Mouse (Mus musculus) CD8-positive naive resting alpha-beta T cell, adult 2 months (primary cell): Measurements from ENCODE around the gene Spryd3.

ENCODE experiments used
- DNase-seq, 2 experiments: peaks; one replicate each; pipeline ENCODE4 v3.0.0; 2022; ENCODE audit warnings: low read depth in 2 of 2, low spot score in 2 of 2

The Spryd3 gene

DNA sequence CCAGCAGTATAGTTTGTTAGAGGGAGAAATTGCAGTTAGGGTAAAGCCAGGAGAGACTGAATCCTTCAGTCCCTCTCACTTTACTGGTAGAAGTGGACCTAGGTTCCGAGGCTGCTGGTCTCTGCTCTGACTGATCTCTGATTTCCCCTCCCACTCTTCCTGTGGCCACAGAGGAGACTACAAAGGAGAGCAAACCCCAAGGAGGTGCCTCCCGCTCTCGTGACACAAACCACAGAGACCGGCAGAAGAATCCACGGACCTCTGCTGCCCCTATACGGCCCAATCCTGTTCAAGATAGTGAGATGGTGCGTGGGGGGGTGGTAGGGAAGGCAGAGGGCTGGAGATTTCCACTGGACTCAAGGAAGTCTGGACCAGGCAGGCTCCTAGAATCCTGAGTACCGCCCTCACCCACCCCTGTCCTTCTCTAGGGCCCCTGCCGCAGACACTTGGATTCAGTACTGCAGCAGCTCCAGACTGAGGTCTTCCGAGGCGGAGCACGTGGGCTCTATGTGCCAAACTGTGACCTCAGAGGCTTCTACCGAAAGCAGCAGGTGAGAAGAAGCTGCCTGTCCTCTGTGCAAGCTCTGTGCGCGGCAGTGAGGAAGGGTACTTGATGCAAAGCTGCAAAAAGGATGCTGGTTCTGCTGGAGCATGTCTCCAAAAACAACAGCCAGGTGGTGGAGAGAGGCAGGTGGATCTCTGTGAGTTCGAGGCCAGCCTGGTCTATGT lies 11.8 kb upstream of the Spryd3 start:
- DNase-seq: no peak

DNA sequence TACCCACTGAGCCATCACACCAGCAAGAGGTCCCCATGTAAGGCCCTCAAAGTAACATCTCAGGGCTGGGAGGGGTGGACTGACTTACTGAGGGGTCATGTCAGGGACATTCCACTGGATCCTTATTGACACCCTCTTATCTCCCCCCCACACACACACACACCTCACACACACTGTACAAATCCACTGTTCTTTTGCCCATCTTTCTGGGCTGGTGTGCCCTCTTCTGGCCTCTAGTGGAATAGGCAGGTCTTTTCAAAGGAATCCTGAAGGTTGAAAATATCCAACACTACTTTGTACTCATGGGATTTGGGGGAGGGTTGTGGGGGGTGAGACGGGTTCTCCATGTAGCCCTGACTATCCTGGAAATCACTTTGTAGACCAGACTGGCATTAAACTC lies 10.8 kb upstream of the Spryd3 start:
- peak; percentile 30 to 39 for DNase-seq

DNA sequence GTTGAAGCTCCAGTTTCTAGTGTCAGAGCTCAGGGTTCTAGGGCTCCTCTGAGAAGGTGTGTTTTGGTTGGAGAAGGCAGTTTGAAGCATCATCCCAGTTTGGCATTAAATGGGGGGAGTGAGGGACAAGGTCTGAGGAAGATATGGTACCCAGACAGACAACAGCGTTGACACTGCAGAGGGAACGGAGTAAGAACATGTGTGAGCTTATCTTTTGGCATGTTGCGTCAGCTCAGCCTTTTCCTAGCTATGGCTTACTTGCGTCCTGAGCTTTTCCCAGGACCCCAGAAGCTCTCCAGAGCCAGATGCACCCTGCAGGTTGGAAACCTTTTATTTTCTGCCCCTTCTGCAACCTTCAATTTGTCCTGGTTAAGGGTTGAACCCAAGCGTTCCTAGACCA lies 10.1 kb upstream of the Spryd3 start:
- no peak for DNase-seq

DNA sequence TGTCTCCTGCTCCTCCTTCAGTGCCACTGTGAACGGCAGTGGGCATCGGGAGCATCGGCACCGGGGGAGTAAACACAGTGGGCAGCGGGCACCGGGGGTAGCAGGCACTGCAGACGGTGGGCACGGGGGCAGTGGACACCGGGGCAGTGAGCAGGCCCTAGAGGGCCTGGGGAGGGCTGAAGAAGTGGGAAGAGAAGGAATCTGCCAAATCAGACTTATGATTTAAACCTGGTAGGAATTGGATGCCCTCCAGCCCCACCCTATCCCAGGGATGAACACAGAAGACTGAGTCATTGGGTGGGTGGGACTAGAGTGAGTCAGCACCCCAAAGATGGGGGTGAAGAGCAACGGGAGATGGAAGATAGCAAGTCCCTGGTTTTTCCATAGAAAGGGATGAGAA lies 9.3 kb upstream of the Spryd3 start:
- DNase-seq: no peak

DNA sequence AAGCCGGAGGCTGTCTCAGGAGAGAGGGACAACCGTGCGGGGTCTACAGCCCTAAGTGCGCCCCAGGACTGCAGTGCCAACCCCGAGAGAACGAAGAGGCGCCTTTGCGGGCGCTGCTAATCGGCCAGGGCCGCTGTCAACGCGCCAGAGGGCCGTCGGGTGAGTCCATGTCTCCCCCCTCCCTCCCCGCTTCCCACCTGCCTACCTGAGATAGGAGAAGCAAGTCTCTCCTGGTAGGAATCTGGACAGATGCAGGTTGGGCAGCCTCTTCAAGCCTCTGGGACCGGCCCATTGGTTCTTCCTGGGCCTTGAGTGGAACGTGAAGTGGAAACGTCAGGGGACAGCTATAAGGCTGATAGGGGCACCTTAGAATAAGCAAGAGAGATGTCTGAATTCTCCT lies 8.7 kb upstream of the Spryd3 start:
- no peak for DNase-seq

DNA sequence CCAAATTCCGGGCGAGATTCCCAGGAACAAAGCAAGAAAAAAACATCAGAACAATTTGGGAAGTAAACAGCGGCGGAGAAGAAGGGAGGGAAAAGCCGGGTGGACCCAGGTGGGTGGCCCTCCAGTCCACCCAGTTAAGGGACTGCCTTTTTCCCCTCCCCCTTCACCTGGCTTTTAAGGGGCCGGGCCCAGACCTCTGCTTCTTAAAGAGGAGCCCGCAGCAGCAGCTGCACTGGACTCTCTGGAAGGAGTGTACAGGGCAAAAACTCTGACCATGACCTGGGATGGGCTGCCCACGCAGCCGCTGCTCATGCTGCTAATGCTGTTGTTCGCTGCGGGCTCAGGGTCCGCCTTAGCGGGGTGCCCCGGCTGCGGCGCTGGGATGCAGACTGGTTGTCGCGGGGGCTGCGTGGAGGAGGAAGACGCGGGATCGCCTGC lies 8.3 kb upstream of the Spryd3 start, which contains the start of gene Igfbp6:
Igfbp6 (plus strand) TSS at position 89 of the 438 bp plus-strand sequence.
- DNase-seq: no peak

DNA sequence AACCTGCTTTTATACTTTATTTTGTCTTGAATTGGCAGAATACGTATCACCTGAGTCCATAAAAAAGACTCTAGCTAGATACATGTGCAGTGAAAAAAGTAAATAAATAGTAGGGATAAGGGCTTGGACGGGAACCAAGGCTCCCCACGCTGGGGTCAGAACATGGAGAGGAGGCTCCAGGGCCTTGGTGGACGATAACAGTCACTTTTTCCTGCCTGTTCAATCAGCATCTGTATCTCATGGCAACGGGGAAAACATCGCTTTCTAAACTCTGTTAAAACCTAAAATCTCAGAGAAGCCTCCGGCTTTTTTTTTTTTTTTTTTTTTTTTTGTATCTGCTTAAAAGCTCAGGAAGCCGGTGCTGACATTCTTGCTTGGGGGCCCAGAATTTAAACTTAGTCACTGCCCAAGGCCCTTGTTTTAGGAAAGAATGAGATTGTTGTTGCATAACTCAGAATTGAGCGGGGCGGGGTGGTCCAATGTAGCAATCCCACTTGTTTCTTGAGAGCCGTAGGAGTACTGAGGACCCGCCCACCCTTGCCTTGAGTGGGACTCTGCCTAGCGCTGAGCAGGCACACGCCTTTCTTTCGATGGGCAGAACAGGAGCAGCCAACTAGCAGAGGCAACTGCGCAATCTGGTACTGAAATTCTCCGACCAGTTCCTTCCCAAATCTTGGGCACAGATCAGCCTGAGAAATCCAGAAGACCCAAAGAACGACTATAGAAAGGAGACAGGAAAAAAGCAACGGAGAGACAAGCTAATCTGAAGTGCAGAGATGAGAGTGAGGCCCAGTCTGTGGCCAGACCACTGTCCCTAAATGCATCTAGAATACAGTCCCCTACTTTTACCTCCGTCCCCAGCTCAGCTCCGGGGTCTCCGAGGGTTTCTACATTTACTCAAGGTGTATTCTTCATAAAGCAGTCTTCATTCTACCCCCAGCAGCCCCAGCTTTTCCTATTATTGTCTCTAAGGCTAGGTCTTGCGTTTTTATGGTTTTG lies 7.2 kb upstream of the Spryd3 start:
- DNase-seq: no peak

DNA sequence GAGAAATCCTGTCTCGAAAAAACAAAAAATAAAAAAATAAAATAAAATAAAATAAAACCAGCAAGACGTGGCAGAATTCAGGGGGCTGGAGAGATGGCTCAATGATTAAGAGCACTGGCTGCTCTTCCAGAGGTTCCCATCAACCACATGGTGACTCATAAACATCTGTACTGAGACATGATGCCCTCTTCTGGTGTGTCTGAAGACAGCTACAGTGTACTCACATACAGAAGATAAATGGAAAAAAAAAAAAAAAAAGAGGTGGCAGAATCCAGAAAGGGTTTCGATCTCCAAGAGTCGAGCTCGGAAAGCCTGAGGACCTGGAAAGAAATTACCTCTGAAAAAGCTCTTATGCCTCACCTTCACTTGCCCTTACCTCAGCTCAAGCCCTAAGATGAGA lies 5.1 kb upstream of the Spryd3 start:
- no peak for DNase-seq

DNA sequence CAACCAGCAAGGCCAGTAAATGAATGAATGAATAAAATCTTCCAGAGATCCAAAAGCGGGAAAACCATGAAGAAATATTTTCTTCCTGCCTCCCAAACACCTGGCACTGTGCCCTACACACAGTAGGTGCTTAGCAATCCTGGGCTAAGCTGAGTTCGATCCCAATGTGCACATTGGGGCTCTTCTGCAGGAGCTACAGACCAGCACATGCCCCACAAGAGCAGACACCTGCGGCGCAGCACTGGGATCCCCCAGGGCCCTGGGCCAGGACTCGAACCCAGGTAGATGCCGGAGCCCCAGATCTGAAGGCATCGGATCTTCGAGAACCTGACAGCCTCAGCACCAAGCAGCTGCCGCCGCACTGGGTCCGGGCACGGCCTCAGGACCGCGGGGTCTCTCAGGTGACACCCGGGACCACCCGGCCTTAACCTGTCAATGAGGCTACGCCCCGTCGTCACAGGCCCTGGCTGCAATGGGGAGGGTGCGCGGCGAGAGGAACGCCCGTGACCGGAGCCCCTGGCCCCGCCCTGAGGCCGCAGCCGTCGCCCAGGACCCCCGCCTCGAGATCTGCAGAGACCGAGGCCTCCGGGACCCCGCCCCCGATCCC lies 409 bp downstream of the Spryd3 start:
- no peak for DNase-seq

DNA sequence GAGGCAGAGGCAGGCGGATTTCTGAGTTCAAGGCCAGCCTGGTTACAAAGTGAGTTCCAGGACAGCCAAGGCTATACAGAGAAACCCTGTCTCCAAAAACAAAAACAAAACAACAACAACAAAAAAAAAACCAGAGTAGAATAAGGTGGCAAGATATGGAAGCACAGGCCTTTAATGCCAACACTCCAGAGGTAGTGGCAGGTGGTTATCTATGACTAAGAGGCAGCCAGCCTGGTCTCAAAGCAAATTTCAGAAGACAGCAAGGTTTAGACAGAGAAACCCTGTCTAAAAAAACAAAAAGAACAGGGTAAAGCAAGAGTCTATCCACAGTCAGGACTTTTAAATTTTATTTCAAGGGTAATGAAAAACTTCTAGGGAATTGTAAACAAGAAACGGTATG lies 1.3 kb downstream of the Spryd3 start:
- no peak for DNase-seq

DNA sequence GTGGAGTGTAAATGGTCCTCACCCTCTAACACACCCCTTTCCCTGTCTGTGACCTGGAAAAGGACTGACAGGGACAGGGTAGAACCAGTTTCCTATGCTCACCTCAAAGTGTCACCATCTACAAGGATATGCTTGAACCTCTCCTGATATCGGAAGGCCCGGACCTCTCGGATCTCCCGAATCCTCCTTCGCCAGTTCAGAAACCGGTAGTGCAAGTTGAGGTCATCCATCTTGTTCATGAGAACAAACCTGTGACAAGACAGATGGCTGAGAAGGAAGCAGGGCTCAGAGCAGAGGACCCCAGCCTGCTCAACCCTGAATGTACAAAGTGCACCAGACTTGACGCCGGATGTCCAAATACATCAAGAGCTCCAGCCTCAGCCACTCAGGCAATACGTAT lies 2.7 kb downstream of the Spryd3 start:
- DNase-seq: no peak

DNA sequence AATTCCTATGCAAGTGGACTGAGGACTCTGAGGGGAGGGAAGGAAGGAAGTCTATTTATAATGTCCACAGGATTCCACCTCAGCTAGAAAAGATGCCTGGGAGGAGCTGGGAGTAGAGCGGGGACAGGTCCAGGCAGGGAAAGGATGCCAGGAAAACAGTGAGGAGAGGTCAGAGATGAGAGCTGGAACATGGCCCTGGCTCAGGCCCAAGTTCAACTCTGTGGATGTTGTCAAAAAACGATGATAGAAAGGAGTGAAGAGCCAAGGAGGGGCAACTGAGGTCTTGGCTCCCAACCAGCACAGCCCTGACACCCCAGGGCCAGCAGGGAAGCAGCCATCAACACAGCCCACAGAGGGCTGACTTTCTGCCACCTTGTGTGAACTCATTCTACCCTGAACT lies 9.7 kb downstream of the Spryd3 start:
- no peak for DNase-seq

DNA sequence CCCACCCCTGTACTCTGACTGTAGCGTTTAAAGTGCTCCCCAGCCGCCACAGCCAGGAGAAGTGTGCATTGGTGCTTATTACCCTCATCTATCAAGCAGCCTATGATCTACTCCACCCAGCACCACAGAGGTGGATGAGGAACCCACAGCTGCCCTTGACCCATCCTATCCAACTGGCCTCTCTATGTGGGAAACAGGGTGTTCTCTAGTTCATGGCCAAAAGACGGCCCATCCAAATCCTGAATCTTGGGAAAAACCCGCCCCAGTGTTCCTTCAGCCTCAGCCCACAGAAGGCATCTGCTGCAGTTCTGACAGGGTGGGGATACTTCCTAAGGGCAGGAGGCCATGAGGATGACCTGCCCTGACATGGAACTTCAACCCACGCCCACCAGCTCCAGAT lies 15.5 kb downstream of the Spryd3 start:
- DNase-seq: no peak

DNA sequence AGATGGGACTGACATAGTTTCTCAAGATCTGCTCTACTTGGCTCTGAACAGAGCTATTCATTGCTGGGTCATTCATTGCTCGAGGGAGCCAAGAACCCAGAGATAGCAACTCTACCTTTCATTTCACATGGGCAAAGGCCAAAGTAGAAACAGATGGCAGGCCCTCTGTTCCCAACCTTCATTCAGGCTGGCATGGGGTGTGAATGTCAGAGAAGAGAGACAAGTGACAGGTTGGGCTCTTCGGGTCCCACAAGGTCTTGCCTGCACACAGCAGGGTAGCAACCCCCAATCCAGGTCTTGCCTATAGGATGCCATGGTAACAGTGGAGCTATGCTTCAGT lies 16.2 kb downstream of the Spryd3 start:
- no peak for DNase-seq

DNA sequence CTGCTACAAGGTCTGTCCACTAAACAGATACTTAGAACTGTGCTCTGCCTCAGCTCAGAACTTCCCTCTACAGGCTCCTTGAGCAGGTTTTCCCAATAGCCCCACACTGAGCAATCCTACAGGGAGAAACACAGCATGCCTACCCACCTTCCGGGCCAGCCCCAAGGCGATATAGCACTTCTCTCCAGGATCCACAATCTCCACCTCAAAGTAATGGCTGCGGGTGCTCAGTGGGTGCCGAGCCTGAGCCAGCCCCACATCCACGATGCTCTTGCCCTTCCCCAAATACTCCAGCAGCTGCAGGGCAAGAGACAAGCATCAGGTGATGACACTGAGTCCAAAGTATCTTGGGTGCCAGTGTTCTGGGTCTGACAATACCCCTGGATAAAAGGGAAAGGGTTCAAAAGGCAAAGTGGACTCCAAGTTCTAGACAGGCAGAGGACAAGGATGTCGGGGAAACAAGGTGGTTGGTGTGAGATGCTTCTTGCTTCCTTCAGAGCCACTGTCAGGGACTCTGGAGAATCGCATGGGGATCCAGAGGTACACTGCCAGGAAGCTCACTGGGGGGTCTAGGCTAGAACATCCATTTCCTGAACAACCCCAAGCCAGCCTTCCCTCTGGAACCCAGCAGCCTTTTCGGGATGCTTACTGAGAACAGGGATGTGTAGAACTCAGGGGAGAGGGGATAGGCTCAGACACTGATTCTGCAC lies 16.8 kb downstream of the Spryd3 start:
- no peak for DNase-seq

DNA sequence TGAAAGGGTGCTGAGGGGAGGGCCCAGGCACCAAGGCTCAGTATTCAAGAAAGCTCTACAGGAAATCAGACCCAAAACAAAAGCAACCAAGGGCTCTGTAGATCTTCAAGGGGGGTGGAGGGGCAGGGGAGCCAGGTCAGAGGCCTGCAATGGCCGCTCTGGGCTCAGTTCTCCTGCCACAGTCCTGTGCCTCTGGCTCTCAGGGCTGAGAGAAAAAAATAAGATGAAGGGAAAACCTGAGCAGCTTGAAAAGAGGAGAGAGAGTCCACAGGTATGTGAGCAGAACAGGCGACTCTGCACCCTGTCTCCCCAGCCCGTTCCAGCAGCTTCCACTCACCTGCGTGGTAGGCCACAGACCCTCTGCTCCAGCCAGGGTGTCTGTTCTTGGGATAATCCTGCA lies 17.4 kb downstream of the Spryd3 start:
- DNase-seq: no peak

DNA sequence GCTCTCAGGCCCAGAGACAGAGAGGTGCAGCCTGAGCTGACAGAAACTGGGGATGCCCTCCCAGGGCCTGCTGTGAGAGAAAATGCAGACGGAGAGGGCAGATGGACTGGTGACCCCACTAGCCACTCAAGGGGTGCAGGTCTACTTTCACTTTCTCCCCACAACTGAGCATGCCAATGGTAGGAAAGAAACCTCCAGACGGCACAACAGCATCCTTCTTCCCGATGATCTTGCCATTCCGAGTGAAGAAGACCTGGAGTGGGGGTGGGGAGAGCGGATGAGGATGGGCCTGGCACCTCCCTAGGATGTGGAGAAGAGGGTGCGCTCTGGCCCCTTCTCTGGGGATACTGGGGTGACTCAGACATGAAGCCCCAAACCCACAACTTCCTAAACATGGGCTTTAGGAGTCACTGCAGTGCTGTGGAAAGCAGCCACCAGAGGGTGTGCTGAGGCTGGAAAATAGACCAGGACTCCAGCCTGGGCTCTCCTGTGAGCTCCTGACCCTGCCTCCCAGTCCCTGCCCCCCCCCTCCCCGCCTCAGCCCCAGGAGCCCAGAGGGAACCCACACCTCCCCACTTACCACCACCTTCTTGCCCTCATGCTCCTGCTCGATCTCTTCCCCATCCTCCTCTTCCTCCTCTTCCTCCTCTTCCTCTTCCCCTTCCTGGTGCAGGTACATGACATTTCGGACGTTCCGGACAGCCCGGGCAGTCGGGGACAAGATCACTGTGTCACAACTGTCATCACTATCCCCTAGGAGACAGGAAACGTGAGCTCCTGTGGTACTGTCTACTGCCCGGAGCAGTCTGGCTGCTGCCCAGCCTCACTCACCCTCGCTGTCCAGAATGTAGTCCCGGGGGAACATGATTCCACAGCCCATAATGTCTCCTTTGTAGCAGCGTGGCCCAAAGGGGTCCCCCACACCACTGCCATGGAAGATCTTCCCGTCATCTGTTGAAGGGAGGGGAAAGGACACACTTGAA lies 18.3 kb downstream of the Spryd3 start:
- no peak for DNase-seq

DNA sequence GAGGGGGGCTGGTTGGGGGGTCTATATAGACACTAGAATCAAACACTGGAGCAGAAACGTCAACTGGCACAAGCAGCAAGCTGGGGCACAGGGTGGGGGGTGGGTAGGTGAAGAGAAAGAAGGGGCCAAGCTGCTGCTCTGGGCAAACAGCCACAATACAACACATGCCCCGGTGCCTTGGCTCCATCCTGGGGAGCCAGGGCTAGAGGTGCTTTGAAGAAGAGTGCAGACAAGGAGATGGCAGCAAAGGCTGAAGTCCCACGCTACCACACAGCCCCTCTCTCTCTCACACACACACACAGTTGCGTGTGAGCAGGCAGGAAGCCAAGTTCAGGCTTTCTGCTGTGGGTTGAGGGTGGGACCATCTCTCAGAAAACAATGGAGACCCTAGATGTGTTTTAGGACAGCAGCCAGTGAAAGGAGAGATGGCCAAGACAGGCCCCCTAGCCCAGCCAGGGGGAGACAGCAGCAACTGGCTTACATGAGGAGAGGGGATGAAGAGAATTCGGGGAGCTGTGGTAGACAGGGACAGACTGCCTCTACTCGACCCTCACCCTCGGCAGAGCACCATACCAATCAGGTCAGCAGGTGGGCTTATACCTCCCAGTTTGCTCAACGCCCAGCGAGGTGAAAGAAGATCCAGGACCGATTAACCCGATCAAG lies 19.1 kb downstream of the Spryd3 start:
- DNase-seq: no peak

DNA sequence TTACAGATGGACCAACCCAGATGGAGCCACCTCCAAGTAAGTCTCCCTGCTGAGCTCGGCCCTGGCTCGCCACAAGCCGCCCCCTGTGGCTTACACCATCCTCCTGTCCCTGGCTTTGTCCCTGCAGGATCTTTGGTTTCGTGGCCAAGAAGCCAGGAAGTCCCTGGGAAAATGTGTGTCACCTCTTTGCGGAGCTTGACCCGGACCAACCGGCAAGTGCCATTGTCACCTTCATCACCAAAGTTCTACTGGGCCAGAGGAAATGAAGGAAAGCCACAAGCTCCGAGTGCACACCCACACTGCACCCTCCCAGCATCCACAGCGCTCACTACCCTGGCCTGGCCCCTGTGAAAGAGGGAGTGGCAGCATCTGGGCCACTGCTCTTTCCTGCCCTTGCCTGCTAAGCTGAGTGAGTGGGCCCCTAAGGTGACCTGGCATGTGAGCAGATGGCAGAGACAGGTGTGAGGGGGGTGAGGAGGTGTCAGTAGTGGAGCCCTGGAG lies 20.3 kb downstream of the Spryd3 start:
- DNase-seq: peak in 1 of 2 experiments; percentile 23
